In the genomic region with DNA sequence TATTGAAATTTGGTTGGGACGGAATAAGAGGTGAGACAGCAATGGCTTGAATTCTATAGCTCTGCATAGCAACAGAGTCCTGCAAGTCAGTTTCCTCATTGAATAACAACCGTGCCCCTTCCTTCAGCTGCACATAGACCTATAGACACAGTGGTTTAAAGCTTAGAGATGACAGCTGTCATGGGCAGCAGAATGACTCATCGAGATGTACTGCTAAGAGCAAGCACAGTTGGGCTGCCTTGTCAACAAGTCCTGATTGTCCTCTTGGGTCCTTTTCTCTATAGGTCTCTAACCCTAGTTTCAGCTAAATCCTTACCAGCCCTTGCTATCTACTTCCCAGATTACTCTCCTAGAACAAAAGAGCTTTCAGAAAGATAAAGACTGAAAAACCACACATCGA, we compare ENCODE assay signal across 19 mouse cellular contexts.
"Had no signal": no experiment of that assay in that cellular context is flagged by ENCODE, and none has a peak within 500 bp of the region (broad histone marks: within the 10 kb centered on the region; RNA-seq: fewer than 3 reads in every experiment).

No protein-coding gene starts in this region.

- H3K9me3 ChIP-seq: liver, embryonic 13.5 days; liver, embryonic 15.5 days; lung, embryonic 15.5 days; midbrain, embryonic 10.5 days; midbrain, embryonic 12.5 days; neural tube, embryonic 12.5 days had no signal

- H3K4me2 ChIP-seq: liver, embryonic 13.5 days; liver, embryonic 15.5 days; lung, embryonic 15.5 days; midbrain, embryonic 12.5 days; neural tube, embryonic 12.5 days had no signal

- H3K27me3 ChIP-seq: liver, embryonic 13.5 days; liver, embryonic 15.5 days; lung, embryonic 15.5 days; midbrain, embryonic 12.5 days; neural tube, embryonic 12.5 days had no signal

- ATAC-seq: liver, postnatal 0 days; lung, postnatal 0 days; midbrain, embryonic 16.5 days had no signal

- H3K9ac ChIP-seq: liver, embryonic 13.5 days; liver, embryonic 15.5 days; liver, postnatal 0 days; lung, embryonic 15.5 days; midbrain, embryonic 12.5 days; neural tube, embryonic 12.5 days had no signal

- H3K27ac ChIP-seq: liver, embryonic 13.5 days; liver, embryonic 15.5 days; lung, embryonic 15.5 days; macrophage; midbrain, embryonic 10.5 days; midbrain, embryonic 12.5 days; neural tube, embryonic 12.5 days had no signal

- H3K4me1 ChIP-seq: liver, embryonic 13.5 days; liver, embryonic 15.5 days; lung, embryonic 15.5 days; midbrain, embryonic 10.5 days; midbrain, embryonic 12.5 days; neural tube, embryonic 12.5 days had no signal

- H3K36me3 ChIP-seq: liver, embryonic 13.5 days; liver, embryonic 15.5 days; lung, embryonic 15.5 days; midbrain, embryonic 10.5 days; midbrain, embryonic 12.5 days; neural tube, embryonic 12.5 days had no signal

- DNase-seq: liver, embryonic 13.5 days; liver, postnatal 0 days; lung, adult 2 months; lung, postnatal 14 days; lung, postnatal 36 days; midbrain, embryonic 14.5 days; right cerebral cortex, postnatal 14 days; right cerebral cortex, postnatal 4 days; spleen, adult 18-20 months; thymus, adult 18-20 months; thymus, postnatal 25 days had no signal

- H3K4me3 ChIP-seq: liver, embryonic 13.5 days; liver, embryonic 15.5 days; lung, embryonic 15.5 days; midbrain, embryonic 10.5 days; midbrain, embryonic 12.5 days; neural tube, embryonic 12.5 days had no signal
